Mouse (Mus musculus) E14TG2a.4 (cell line): Measurements from ENCODE around the gene Nsmce1.

ENCODE experiments used
- CTCF ChIP-seq: conservative IDR thresholded peaks from 2 replicates; pipeline ENCODE4 v1.5.1; 2014; ENCODE audit warnings: low read length
- NANOG ChIP-seq: IDR thresholded peaks from 2 replicates; pipeline ENCODE4 v1.6.1; 2014; ENCODE audit warnings: borderline replicate concordance, low read length, mixed read lengths
- POU5F1 ChIP-seq: IDR thresholded peaks from 2 replicates; pipeline ENCODE4 v1.6.1; 2014; ENCODE audit warnings: low read length, borderline replicate concordance

GRCm38 (mm10) chr7:125475601-125476251 is 15.7 kb downstream of the Nsmce1 start:
- TF ChIP-seq CTCF = no peak
- no peak for TF ChIP-seq POU5F1
- TF ChIP-seq NANOG = no peak
